Mouse (Mus musculus): ENCODE results near the gene Arhgap6. TPM values are rescaled to one million over a fixed set of nuclear protein-coding genes. Genes with fewer than 3 reads are reported as not detected.

Gene Arhgap6
- polyA plus RNA-seq, 1 experiment, result 3.0 TPM

- Histone ChIP-seq H3K27me3 (ENCODE audit: control insufficient read depth, insufficient read depth, low read length) (no peaks in the 10 kb centered on the region), H3K4me1 (ENCODE audit: control insufficient read depth, insufficient read depth, insufficient read length) (no peaks in the 10 kb centered on the region), H3K27ac (ENCODE audit: insufficient read depth, low read length) (no peak overlapping the region), H3K4me3 (ENCODE audit: extremely low read depth, insufficient read depth, insufficient read length) (no peak overlapping the region), H3K36me3 (ENCODE audit: control insufficient read depth, insufficient read depth, low read length) (no peaks in the 10 kb centered on the region)
- 68% methylated on average over 1 of the region's 1 CpGs for WGBS
- DNase-seq (ENCODE audit: low read depth in 1 of 2, low spot score in 2 of 2), result no peak
- no peak for TF ChIP-seq CTCF (IDR thresholded peaks at IDR 0.05; ENCODE audit: extremely low read depth, insufficient read depth, insufficient read length, insufficient replicate concordance)
- TF ChIP-seq POLR2A (IDR thresholded peaks at IDR 0.05; ENCODE audit: low read depth, low read length), result no peak
These were observed 307.8 kb downstream of the Arhgap6 start for GRCm38 (mm10) chrX:169102665-169103064.

GRCm38 (mm10) chrX:169106048-169106622, 311.2 kb downstream of the Arhgap6 start:
- whole genome bisulfite sequencing, result 37% methylated on average over 4 of the region's 4 CpGs
- H3K4me1 ChIP-seq (ENCODE audit: control insufficient read depth, insufficient read depth, insufficient read length), result no peaks in the 10 kb centered on the region
- DNase-seq (ENCODE audit: low read depth in 1 of 2, low spot score in 2 of 2), result no peak
- H3K36me3 ChIP-seq (ENCODE audit: control insufficient read depth, insufficient read depth, low read length), result no peaks in the 10 kb centered on the region
- H3K27ac ChIP-seq (ENCODE audit: insufficient read depth, low read length), result no peak overlapping the region
- no peak overlapping the region for H3K4me3 ChIP-seq (ENCODE audit: extremely low read depth, insufficient read depth, insufficient read length)
- no peak for TF ChIP-seq CTCF (IDR thresholded peaks at IDR 0.05; ENCODE audit: extremely low read depth, insufficient read depth, insufficient read length, insufficient replicate concordance)
- TF ChIP-seq POLR2A (IDR thresholded peaks at IDR 0.05; ENCODE audit: low read depth, low read length), result no peak
- H3K27me3 ChIP-seq (ENCODE audit: control insufficient read depth, insufficient read depth, low read length), result no peaks in the 10 kb centered on the region

- Histone ChIP-seq H3K4me3 (ENCODE audit: extremely low read depth, insufficient read depth, insufficient read length) (no peak overlapping the region), H3K27me3 (ENCODE audit: control insufficient read depth, insufficient read depth, low read length) (no peaks in the 10 kb centered on the region), H3K36me3 (ENCODE audit: control insufficient read depth, insufficient read depth, low read length) (no peaks in the 10 kb centered on the region), H3K27ac (ENCODE audit: insufficient read depth, low read length) (no peak overlapping the region), H3K4me1 (ENCODE audit: control insufficient read depth, insufficient read depth, insufficient read length) (no peaks in the 10 kb centered on the region)
- TF ChIP-seq CTCF (IDR thresholded peaks at IDR 0.05; ENCODE audit: extremely low read depth, insufficient read depth, insufficient read length, insufficient replicate concordance) (no peak), POLR2A (IDR thresholded peaks at IDR 0.05; ENCODE audit: low read depth, low read length) (no peak)
- no peak for DNase-seq (ENCODE audit: low read depth in 1 of 2, low spot score in 2 of 2)
- WGBS, result 46% methylated on average over 2 of the region's 2 CpGs
These were observed 312.5 kb downstream of the Arhgap6 start for GRCm38 (mm10) chrX:169107372-169107771.

- Histone ChIP-seq H3K27me3 (ENCODE audit: control insufficient read depth, insufficient read depth, low read length) (no peaks in the 10 kb centered on the region), H3K4me3 (ENCODE audit: extremely low read depth, insufficient read depth, insufficient read length) (no peak overlapping the region), H3K36me3 (ENCODE audit: control insufficient read depth, insufficient read depth, low read length) (no peaks in the 10 kb centered on the region), H3K27ac (ENCODE audit: insufficient read depth, low read length) (no peak overlapping the region), H3K4me1 (ENCODE audit: control insufficient read depth, insufficient read depth, insufficient read length) (no peaks in the 10 kb centered on the region)
- DNase-seq (ENCODE audit: low read depth in 1 of 2, low spot score in 2 of 2), result peak in 1 of 2 experiments; percentile 47
- TF ChIP-seq CTCF (IDR thresholded peaks at IDR 0.05; ENCODE audit: extremely low read depth, insufficient read depth, insufficient read length, insufficient replicate concordance) (no peak), POLR2A (IDR thresholded peaks at IDR 0.05; ENCODE audit: low read depth, low read length) (no peak)
- 55% methylated on average over 3 of the region's 3 CpGs for WGBS
These were observed 315.1 kb downstream of the Arhgap6 start for GRCm38 (mm10) chrX:169110031-169110430.

GRCm38 (mm10) chrX:169112662-169113061, 317.8 kb downstream of the Arhgap6 start:
- Histone ChIP-seq H3K27ac (ENCODE audit: insufficient read depth, low read length) (no peak overlapping the region; the same call in 1 of the 2 replicates), H3K36me3 (ENCODE audit: control insufficient read depth, insufficient read depth, low read length) (no peaks in the 10 kb centered on the region), H3K4me1 (ENCODE audit: control insufficient read depth, insufficient read depth, insufficient read length) (no peaks in the 10 kb centered on the region), H3K27me3 (ENCODE audit: control insufficient read depth, insufficient read depth, low read length) (no peaks in the 10 kb centered on the region), H3K4me3 (ENCODE audit: extremely low read depth, insufficient read depth, insufficient read length) (no peak overlapping the region)
- DNase-seq (ENCODE audit: low read depth in 1 of 2, low spot score in 2 of 2), result no peak
- 86% methylated on average over 4 of the region's 4 CpGs for WGBS
- TF ChIP-seq CTCF (IDR thresholded peaks at IDR 0.05; ENCODE audit: extremely low read depth, insufficient read depth, insufficient read length, insufficient replicate concordance) (no peak), POLR2A (IDR thresholded peaks at IDR 0.05; ENCODE audit: low read depth, low read length) (no peak)

- 57% methylated on average over 4 of the region's 4 CpGs for WGBS
- no peak for DNase-seq (ENCODE audit: low read depth in 1 of 2, low spot score in 2 of 2)
- Histone ChIP-seq H3K27me3 (ENCODE audit: control insufficient read depth, insufficient read depth, low read length) (no peaks in the 10 kb centered on the region), H3K36me3 (ENCODE audit: control insufficient read depth, insufficient read depth, low read length) (no peaks in the 10 kb centered on the region), H3K4me1 (ENCODE audit: control insufficient read depth, insufficient read depth, insufficient read length) (no peaks in the 10 kb centered on the region; the same call in 1 of the 2 replicates), H3K4me3 (ENCODE audit: extremely low read depth, insufficient read depth, insufficient read length) (no peak overlapping the region), H3K27ac (ENCODE audit: insufficient read depth, low read length) (no peak overlapping the region)
- TF ChIP-seq POLR2A (IDR thresholded peaks at IDR 0.05; ENCODE audit: low read depth, low read length), result no peak
- no peak for TF ChIP-seq CTCF (IDR thresholded peaks at IDR 0.05; ENCODE audit: extremely low read depth, insufficient read depth, insufficient read length, insufficient replicate concordance)
These were observed 328.3 kb downstream of the Arhgap6 start for GRCm38 (mm10) chrX:169123115-169123772.

GRCm38 (mm10) chrX:169123773-169124151, 328.9 kb downstream of the Arhgap6 start:
- Histone ChIP-seq H3K27ac (ENCODE audit: insufficient read depth, low read length) (no peak overlapping the region), H3K36me3 (ENCODE audit: control insufficient read depth, insufficient read depth, low read length) (no peaks in the 10 kb centered on the region), H3K4me3 (ENCODE audit: extremely low read depth, insufficient read depth, insufficient read length) (no peak overlapping the region), H3K4me1 (ENCODE audit: control insufficient read depth, insufficient read depth, insufficient read length) (no peaks in the 10 kb centered on the region; the same call in 1 of the 2 replicates), H3K27me3 (ENCODE audit: control insufficient read depth, insufficient read depth, low read length) (no peaks in the 10 kb centered on the region)
- WGBS, result 28% methylated on average over 3 of the region's 3 CpGs
- TF ChIP-seq CTCF (IDR thresholded peaks at IDR 0.05; ENCODE audit: extremely low read depth, insufficient read depth, insufficient read length, insufficient replicate concordance) (no peak), POLR2A (IDR thresholded peaks at IDR 0.05; ENCODE audit: low read depth, low read length) (no peak)
- no peak for DNase-seq (ENCODE audit: low read depth in 1 of 2, low spot score in 2 of 2)
